Mouse (Mus musculus): ENCODE results near the gene Jsrp1.

Gene Jsrp1

DNA sequence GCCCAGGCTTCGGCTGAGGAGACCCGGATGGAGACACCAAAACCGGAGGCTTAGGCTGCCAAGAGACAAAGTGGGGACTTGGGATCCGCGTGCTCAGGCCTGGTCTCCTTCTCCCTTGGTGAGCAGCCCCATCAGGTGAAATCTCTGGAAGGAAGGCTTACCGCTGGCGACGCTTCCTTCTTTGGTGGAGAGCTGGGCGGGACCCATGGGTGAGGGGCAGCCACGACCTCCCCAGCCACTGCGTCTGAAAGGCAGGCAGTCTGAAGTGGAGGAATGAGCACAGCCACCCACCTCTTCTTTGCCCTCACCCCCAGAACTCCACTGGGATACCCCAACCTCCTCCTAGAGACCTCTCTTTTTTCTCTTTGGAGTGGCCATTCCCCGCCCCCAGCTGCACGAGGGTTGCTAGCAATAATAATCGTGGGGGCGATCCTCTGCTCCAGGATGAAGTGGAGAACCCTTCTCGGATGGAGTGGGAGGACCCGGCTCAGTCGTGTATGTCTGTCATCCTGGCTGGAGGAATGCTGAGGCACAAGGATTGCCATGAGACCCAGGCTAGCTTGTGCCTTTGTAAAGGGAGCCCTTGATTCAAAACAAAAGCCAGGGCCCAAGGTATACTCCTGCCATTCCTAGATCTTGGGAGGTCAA is 4.2 kb downstream of the Jsrp1 start:
- DNase-seq (ENCODE audit: low spot score), result no peak

- no peak for DNase-seq (ENCODE audit: low spot score)
These were observed 5.0 kb downstream of the Jsrp1 start for GRCm38 (mm10) chr10:80808099-80808984.

GRCm38 (mm10) chr10:80807057-80807627 is 6.2 kb downstream of the Jsrp1 start:
- DNase-seq (ENCODE audit: low spot score), result peak; percentile 53

DNA sequence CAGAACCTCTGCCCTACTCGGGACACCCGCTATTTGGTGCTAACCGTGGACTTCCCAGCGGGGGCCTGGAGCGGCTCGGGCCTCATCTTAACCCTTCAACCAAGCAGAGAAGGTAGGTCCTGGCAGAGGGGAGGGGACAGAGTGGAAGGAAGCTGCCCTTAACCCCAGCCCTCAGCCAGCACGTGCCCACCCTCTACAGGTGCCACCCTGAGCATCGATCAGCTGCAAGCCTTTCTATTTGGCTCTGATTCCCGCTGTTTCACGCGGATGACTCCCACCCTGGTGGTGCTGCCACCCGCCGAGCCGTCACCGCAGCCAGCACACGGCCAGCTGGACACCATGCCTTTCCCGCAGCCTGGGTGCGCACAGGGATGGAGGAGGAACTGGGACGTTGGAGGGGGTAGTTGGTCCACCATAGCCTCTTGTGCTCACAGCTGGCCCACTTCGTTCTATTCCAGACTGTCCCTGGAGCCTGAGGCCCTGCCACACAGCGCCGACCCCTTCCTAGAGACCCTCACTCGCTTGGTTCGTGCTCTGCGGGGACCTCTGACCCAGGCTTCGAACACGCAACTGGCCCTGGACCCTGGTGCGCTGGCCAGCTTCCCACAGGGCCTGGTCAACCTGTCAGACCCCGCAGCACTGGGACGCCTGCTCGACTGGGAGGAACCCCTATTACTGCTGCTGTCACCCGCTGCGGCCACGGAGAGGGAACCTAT is 6.8 kb downstream of the Jsrp1 start:
- DNase-seq (ENCODE audit: low spot score), result no peak

- peak; percentile 78 for DNase-seq (ENCODE audit: low spot score)
These were observed 7.4 kb downstream of the Jsrp1 start for GRCm38 (mm10) chr10:80805925-80806324.

- no peak for DNase-seq (ENCODE audit: low spot score)
These were observed 8.0 kb downstream of the Jsrp1 start for GRCm38 (mm10) chr10:80805322-80805721.

DNA sequence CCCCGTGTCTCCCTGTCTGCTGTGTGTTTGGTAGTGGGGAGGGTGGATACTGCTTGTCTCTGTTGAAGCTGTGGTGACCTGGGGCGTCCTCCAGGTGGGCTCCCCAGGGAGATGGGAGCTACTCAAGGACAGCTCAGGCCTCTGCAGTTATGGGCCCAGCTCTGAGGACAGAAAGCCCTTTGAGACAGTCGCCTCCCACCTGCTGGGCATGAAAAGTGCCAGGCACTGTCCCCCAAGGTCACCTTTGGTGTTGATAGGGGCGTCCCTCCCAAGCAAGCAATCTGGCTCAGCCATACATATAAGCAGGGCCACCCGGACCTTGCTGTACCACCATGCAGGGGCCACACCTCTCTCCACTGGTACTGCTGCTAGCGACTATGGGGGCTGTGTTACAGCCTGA is 8.4 kb downstream of the Jsrp1 start, which contains the start of gene Amh:
Amh (plus strand) TSS at position 328 of the 400 bp plus-strand sequence.
- DNase-seq (ENCODE audit: low spot score), result no peak

DNA sequence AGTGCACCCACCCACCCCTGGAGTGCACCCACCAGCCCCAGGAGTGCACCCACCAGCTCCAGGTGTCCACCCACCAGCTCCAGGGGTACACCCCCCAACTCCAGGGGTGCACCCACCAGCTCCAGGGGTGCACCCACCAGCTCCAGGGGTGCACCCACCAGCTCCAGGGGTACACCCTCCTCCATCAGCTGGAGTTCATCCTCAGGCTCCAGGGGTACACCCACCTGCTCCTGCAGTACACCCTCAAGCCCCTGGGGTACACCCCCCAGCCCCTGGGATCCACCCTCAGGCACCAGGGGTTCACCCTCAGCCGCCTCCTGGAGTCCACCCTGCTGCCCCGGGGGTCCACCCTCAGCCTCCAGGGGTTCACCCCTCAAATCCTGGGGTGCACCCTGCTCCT is 9.0 kb downstream of the Jsrp1 start:
- no peak for DNase-seq (ENCODE audit: low spot score)

GRCm38 (mm10) chr10:80802996-80803395 is 10.3 kb downstream of the Jsrp1 start:
- DNase-seq (ENCODE audit: low spot score), result no peak

DNA sequence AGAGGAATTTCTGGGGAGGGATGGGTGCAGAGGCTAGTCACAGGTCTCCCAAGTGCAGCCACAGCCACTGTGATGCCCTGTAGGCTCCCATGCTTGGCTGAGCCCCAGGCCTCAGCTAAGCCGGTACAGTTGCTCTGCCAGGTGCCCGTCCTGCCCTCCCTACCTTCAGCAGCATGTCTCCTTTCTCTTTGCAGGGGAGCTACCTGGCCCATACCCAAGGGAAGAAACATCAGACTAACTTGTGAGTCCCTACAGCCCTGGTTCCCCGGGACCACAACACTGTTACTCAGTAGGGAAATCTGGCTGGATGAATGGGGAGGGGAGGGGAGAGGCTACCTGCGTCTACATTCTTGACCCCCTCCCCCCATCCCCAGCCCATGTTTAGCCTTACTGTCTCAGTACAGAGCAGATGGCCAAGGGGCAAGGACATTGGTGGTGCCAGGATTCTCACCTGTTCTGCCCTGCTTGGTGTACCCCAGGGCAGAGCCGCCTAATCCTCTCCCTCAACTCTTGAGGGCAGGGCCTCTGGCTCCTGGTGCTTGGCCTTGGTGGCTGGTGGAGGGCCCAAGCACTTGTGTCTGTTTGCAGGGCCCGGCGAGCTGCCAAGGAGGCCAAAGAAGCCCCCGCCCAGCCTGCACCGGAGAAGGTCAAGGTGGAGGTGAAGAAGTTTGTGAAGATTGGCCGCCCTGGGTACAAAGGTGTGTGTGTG is 10.9 kb downstream of the Jsrp1 start:
- DNase-seq (ENCODE audit: low spot score), result no peak

DNA sequence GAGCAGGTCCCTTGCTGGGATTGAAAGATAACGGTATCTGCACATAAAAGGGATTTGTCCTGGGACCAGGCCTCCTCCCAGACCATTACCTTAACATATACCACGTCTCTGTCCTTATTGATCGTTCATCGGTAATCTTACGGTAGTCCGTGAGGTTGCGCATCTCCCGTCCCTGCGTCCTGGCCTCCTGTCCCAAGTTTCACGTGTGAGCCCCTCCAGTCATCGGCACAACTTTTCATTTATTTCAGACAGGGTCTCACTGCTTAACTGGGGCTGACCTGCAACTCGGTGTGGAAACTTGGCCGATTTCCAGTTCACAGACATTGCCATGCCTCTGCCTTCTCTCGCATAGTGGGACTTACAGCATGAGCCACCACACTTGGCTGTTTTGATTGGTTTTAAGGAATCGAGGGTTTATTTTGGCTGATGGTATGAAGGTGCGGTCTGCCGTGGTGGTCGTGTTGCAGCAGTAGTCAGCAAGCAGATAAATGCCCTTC is 14.2 kb downstream of the Jsrp1 start:
- no peak for DNase-seq (ENCODE audit: low spot score)

GRCm38 (mm10) chr10:80798150-80799006 is 14.9 kb downstream of the Jsrp1 start, which contains the start of the genes Sf3a2 and Plekhj1:
Gene Sf3a2, plus strand, starts transcription at chr10:80798198.
Gene Plekhj1, minus strand, starts transcription at chr10:80798626.
- DNase-seq (ENCODE audit: low spot score), result peak; percentile 95

DNA sequence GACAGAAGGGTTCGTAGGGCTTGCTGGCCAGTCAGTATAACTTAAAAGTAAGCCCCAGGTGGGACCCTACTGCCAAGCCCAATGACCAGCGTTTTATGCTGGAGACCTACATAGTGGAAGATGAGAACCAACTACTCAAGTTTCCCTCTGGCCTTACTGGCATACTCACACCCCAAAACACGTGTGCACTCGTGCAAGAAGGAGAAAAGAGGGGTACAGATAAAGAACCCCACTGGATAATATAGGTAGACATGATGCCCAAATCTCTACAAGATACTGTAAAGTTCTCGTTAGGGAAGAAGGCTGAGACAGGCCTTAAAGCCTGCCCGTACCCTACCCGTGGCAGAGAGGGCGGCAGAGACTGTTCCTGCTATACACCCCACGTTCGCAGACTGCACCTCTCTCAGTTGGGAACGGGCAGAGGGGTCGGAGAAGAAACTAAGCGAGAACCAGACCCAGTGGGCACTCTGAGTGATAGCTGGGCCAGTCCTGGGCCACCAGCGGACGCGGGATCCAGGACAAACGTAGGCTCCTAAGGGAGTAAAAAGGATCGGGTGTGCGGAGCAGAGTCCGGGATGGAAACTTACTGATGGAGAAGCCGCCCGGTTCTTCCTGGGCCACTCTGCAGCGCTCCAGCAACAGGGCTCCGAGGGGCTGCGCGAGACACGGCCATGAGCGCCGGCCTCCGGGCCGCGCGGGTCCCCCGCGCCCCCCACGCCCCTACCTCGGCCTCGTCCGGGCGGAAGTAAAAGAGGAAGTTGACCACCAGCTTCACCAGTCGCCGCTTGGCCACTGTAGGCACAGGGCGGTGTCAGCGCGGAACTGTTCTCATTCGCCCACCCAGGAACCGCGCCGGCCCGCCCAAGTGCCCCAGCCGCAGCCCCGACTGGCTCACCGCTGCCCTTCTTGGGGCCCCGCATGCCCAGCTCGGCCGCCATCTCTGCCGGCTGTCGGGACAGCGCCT is 15.8 kb downstream of the Jsrp1 start:
- no peak for DNase-seq (ENCODE audit: low spot score)

DNA sequence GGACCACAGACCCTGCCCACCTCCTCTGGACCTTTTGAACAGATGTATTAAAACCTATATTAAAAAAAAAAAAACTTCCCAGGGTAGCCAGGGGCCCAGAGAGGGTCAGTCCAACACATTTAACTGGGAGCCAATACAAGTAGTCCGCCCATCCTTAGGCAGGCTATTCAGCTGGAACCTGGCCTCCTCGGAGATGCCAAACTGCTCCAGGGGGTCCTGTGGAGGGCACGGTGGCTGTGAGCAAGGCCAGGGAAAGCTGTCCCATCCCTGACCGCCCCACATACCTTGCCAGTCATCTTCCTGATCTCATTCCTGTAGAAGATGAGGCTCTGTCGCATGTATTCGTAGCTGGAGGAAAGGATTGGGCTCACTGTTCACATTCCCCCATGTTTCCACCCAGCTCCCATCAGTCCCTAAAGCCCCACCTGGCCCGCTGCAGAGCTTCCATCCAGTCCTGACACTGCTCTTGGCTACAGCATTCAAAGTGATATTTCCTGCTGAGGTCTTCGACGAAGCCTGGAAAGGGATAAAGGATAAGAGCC is 16.9 kb downstream of the Jsrp1 start:
- no peak for DNase-seq (ENCODE audit: low spot score)

DNA sequence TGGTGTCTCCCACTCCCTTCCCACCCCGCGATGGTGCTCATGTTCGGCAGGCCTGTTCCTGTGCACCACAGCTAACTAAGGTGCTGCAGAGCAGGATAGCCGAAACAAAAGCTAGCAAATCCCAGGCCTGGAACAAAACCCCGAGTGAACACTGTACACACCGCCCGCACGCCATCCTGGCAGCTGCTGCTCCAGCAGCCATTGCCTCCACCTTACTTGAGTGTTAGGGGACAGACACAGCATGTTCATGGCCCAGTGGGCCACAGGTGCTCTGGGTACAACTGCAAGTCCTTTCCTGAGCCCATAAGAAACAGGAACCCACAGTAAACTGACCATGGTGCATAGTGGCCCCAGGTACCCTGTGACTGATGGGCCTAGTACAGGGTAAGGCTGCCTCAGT is 18.5 kb downstream of the Jsrp1 start:
- DNase-seq (ENCODE audit: low spot score), result no peak

GRCm38 (mm10) chr10:80793803-80794202 is 19.5 kb downstream of the Jsrp1 start:
- DNase-seq (ENCODE audit: low spot score), result no peak

- no peak for DNase-seq (ENCODE audit: low spot score)
These were observed 20.1 kb downstream of the Jsrp1 start for GRCm38 (mm10) chr10:80793033-80793784.
